Mouse (Mus musculus) MEL (cell line): ENCODE results near the gene 2410004P03Rik.

ENCODE experiments used
- GATA1 ChIP-seq: IDR thresholded peaks from 2 replicates; pipeline ENCODE4 v1.6.1; 2011; ENCODE audit warnings: low read depth, low read length, improper control_type of control experiment
- POLR2AphosphoS2 ChIP-seq: IDR thresholded peaks from 2 replicates; pipeline ENCODE4 v1.6.1; 2011; ENCODE audit warnings: low read length, improper control_type of control experiment

DNA sequence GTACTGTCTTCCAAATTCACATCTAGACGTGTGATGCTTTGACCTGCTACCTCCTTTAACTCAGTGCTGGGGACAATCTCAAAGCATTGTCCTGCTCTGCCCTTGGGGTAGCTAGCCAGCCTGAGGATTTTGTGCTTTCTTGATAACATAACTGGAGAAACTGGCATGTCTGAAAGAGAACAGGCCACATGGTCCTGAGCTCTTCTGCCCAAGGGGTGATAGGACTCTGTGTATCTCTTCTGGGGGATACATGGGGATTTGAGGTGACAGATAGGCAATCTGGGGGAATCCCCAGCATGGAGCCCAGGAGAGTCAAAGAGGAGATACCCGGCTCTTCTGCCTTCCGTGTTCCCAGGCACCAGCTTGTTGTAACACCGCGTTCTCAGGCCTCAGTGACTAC is 23.1 kb upstream of the 2410004P03Rik start:
- no peak for TF ChIP-seq POLR2AphosphoS2
- TF ChIP-seq GATA1: peak; percentile 35; the same call in 1 of the 2 replicates
